In genomic region chr10:127508239-127508638, GRCm38 (mm10) we compare ENCODE assay signal across 8 mouse cellular contexts. TPM values are rescaled to one million over a fixed set of nuclear protein-coding genes. Genes with fewer than 3 reads are reported as not detected.
DNase-seq lines count a peak whose midpoint lies in the region; ATAC-seq and TF ChIP-seq lines count a peak whose summit lies in the region.

No protein-coding gene starts in this region.

- peak overlapping the region; percentile 40; the same call in 1 of the 2 replicates for H3K9ac ChIP-seq in embryonic facial prominence, embryonic 13.5 days
- H3K9ac ChIP-seq in heart, embryonic 16.5 days (ENCODE audit: low read length): no peak overlapping the region
- H3K9ac ChIP-seq in liver, embryonic 15.5 days: no peak overlapping the region

- no peaks in the 10 kb centered on the region for H3K79me2 ChIP-seq in C2C12 (ENCODE audit: control insufficient read depth, insufficient read depth)

- H3ac ChIP-seq in C2C12 (ENCODE audit: control insufficient read depth, insufficient read length, low read depth): no peak overlapping the region

- H3K9me3 ChIP-seq in embryonic facial prominence, embryonic 13.5 days: no peaks in the 10 kb centered on the region
- no peaks in the 10 kb centered on the region for H3K9me3 ChIP-seq in heart, embryonic 16.5 days (replicated peaks; ENCODE audit: control insufficient read depth, low read length)
- H3K9me3 ChIP-seq in liver, embryonic 15.5 days (replicated peaks): no peaks in the 10 kb centered on the region

- peak overlapping the region; percentile 73 for H3K4me2 ChIP-seq in embryonic facial prominence, embryonic 13.5 days
- peak overlapping the region; percentile 80 for H3K4me2 ChIP-seq in heart, embryonic 16.5 days (ENCODE audit: low read depth, low read length)
- peak overlapping the region; percentile 67 for H3K4me2 ChIP-seq in liver, embryonic 15.5 days

- no peaks in the 10 kb centered on the region for H3K79me3 ChIP-seq in C2C12 (ENCODE audit: low read depth)

- H3K27me3 ChIP-seq in C2C12 (ENCODE audit: control insufficient read depth, insufficient read depth, insufficient read length): no peaks in the 10 kb centered on the region
- peaks cover 67% of the 10 kb centered on the region for H3K27me3 ChIP-seq in embryonic facial prominence, embryonic 13.5 days
- peaks cover 48% of the 10 kb centered on the region for H3K27me3 ChIP-seq in heart, embryonic 16.5 days (ENCODE audit: control insufficient read depth, insufficient read depth, low read length)
- H3K27me3 ChIP-seq in liver, embryonic 15.5 days: peaks cover 77% of the 10 kb centered on the region

- no peak for ATAC-seq in embryonic facial prominence, embryonic 13.5 days (ENCODE audit: insufficient number of reproducible peaks, insufficient read depth, low FRiP score, low TSS enrichment, low read depth)
- no peak for ATAC-seq in heart, embryonic 16.5 days (replicated peaks; ENCODE audit: extremely low read depth, insufficient read depth, low FRiP score)
- no peak for ATAC-seq in liver, embryonic 15.5 days (ENCODE audit: insufficient read depth)

- 5% methylated on average over 15 of the region's 15 CpGs for WGBS in embryonic facial prominence, embryonic 13.5 days
- WGBS in heart, embryonic 16.5 days: 7% methylated on average over 15 of the region's 15 CpGs
- WGBS in liver, embryonic 15.5 days (ENCODE audit: insufficient replicate concordance): 3% methylated on average over 15 of the region's 15 CpGs

- no peak overlapping the region for H3K4me3 ChIP-seq in C2C12 (ENCODE audit: insufficient read depth, poor library complexity, severe bottlenecking)
- no peak overlapping the region for H3K4me3 ChIP-seq in embryonic facial prominence, embryonic 13.5 days
- H3K4me3 ChIP-seq in heart, embryonic 16.5 days (ENCODE audit: low read length): no peak overlapping the region; the same call in 1 of the 2 replicates
- H3K4me3 ChIP-seq in liver, embryonic 15.5 days (replicated peaks): peak overlapping the region; percentile 35; the same call in 1 of the 2 replicates

- H3K4me1 ChIP-seq in embryonic facial prominence, embryonic 13.5 days: peaks cover 56% of the 10 kb centered on the region
- H3K4me1 ChIP-seq in heart, embryonic 16.5 days (ENCODE audit: control insufficient read depth, insufficient read depth, low read length): peaks cover 23% of the 10 kb centered on the region
- peaks cover 36% of the 10 kb centered on the region for H3K4me1 ChIP-seq in liver, embryonic 15.5 days (replicated peaks)

- no peak overlapping the region for H3K27ac ChIP-seq in embryonic facial prominence, embryonic 13.5 days
- H3K27ac ChIP-seq in heart, embryonic 16.5 days (ENCODE audit: low read length): no peak overlapping the region
- H3K27ac ChIP-seq in liver, embryonic 15.5 days (replicated peaks): no peak overlapping the region

- no peaks in the 10 kb centered on the region for H3K36me3 ChIP-seq in C2C12 (ENCODE audit: control insufficient read depth, insufficient read depth)
- H3K36me3 ChIP-seq in embryonic facial prominence, embryonic 13.5 days: peaks cover 16% of the 10 kb centered on the region; the same call in 1 of the 2 replicates
- H3K36me3 ChIP-seq in heart, embryonic 16.5 days (ENCODE audit: control insufficient read depth, insufficient read depth): no peaks in the 10 kb centered on the region
- H3K36me3 ChIP-seq in liver, embryonic 15.5 days (replicated peaks): no peaks in the 10 kb centered on the region

- DNase-seq in adrenal gland, postnatal 10 days: peak; percentile 81
- DNase-seq in kidney, postnatal 25 days: peak; percentile 80 to 82
- DNase-seq in neural tube, embryonic 10.5 days (ENCODE audit: extremely low spot score, low spot score): peak; percentile 82
- DNase-seq in testis, postnatal 14 days (ENCODE audit: low spot score): peak; percentile 70

- TF ChIP-seq CTCF in C2C12 (IDR thresholded peaks at IDR 0.05; ENCODE audit: control insufficient read depth, insufficient read depth, insufficient read length): peak; percentile 52

TF ChIP-seq in C2C12, 6 proteins besides CTCF, POLR2A, EP300 and RAD21:
- TF ChIP-seq CEBPB (IDR thresholded peaks at IDR 0.05; ENCODE audit: low read depth) (no peak), MYOG (IDR thresholded peaks at IDR 0.05; ENCODE audit: control insufficient read depth, extremely low read depth, insufficient read length) (no peak), USF1 (IDR thresholded peaks at IDR 0.05; ENCODE audit: low read depth) (no peak), MYOD1 (IDR thresholded peaks at IDR 0.05; ENCODE audit: control insufficient read depth, insufficient read length, low read depth) (no peak), FOSL1 (IDR thresholded peaks at IDR 0.05; ENCODE audit: insufficient read depth, low read length, poor library complexity, severe bottlenecking) (no peak), MAX (IDR thresholded peaks at IDR 0.05) (no peak)

RNA-seq across cellular contexts. Expression of gene Ndufa4l2, which starts 6.5 kb away (rescaled TPM):
- 0.42 TPM for polyA plus RNA-seq in C2C12 (2012; fragmentation: generic; extraction: Trizol)
- total RNA-seq in adrenal gland, postnatal 10 days (2021): 10 to 100 TPM; 49.3 to 56.4 TPM
- polyA plus RNA-seq in embryonic facial prominence, embryonic 13.5 days (2015; fragmentation: Nextera tagmentation; extraction: Ambion mirVana): 20.0 and 32.7 TPM in 2 replicates
- 59.8 and 72.0 TPM in 2 replicates for polyA plus RNA-seq in heart, embryonic 16.5 days (2015; fragmentation: Nextera tagmentation; extraction: Ambion mirVana)
- 20.7 and 42.1 TPM in 2 replicates for polyA plus RNA-seq in liver, embryonic 15.5 days (2015; fragmentation: Nextera tagmentation; extraction: Ambion mirVana)

RNA-seq across cellular contexts. Expression of gene Stac3, which starts 6.8 kb away (rescaled TPM):
- 9.7 TPM for polyA plus RNA-seq in C2C12 (2012; fragmentation: generic; extraction: Trizol)
- 10 to 100 TPM in 1 of 2 experiments, 1 to 10 TPM in 1; 5.2 to 16.9 TPM for total RNA-seq in adrenal gland, postnatal 10 days (2021)
- 2.0 and 3.2 TPM in 2 replicates for polyA plus RNA-seq in embryonic facial prominence, embryonic 13.5 days (2015; fragmentation: Nextera tagmentation; extraction: Ambion mirVana)
- polyA plus RNA-seq in heart, embryonic 16.5 days (2015; fragmentation: Nextera tagmentation; extraction: Ambion mirVana): 0.46 and 0.84 TPM in 2 replicates
- 1.0 and 1.2 TPM in 2 replicates for polyA plus RNA-seq in liver, embryonic 15.5 days (2015; fragmentation: Nextera tagmentation; extraction: Ambion mirVana)

RNA-seq across cellular contexts. Expression of gene Shmt2, which starts 14.0 kb away (rescaled TPM):
- 340 TPM for polyA plus RNA-seq in C2C12 (2012; fragmentation: generic; extraction: Trizol)
- total RNA-seq in adrenal gland, postnatal 10 days (2021): 10 to 100 TPM; 56.1 to 57.7 TPM
- 81.7 and 92.3 TPM in 2 replicates for polyA plus RNA-seq in embryonic facial prominence, embryonic 13.5 days (2015; fragmentation: Nextera tagmentation; extraction: Ambion mirVana)
- polyA plus RNA-seq in heart, embryonic 16.5 days (2015; fragmentation: Nextera tagmentation; extraction: Ambion mirVana): 127 and 132 TPM in 2 replicates
- polyA plus RNA-seq in liver, embryonic 15.5 days (2015; fragmentation: Nextera tagmentation; extraction: Ambion mirVana): 138 and 159 TPM in 2 replicates

RNA-seq across cellular contexts. Expression of gene Nxph4, which starts 26.1 kb away (rescaled TPM):
- 1.2 TPM for polyA plus RNA-seq in C2C12 (2012; fragmentation: generic; extraction: Trizol)
- 1 to 10 TPM; 5.3 TPM for total RNA-seq in adrenal gland, postnatal 10 days (2021)
- 3.0 and 3.9 TPM in 2 replicates for polyA plus RNA-seq in embryonic facial prominence, embryonic 13.5 days (2015; fragmentation: Nextera tagmentation; extraction: Ambion mirVana)
- polyA plus RNA-seq in heart, embryonic 16.5 days (2015; fragmentation: Nextera tagmentation; extraction: Ambion mirVana): 1.2 and 1.4 TPM in 2 replicates
- 0.07 TPM in 1 of 2 replicates, not detected in the other for polyA plus RNA-seq in liver, embryonic 15.5 days (2015; fragmentation: Nextera tagmentation; extraction: Ambion mirVana)

Comparison
In these comparisons a context has a peak if more than half of its experiments do, and no peak if none do; other contexts are left out.
1. RNA of gene Ndufa4l2, which starts 6.5 kb away (polyA plus RNA-seq): 59.8 to 72.0 TPM in heart, embryonic 16.5 days, 20.0 to 32.7 TPM in embryonic facial prominence, embryonic 13.5 days and 20.7 to 42.1 TPM in liver, embryonic 15.5 days; 0.42 TPM in C2C12 (single experiment); every median in the first group is over 10 times any median in the second.
2. Peak in every context shown above with its lines, with median percentiles within 50 percentile points of each other: DNase-seq and H3K4me2 ChIP-seq.